Mouse (Mus musculus): Measurements from ENCODE around the gene Tspan11.
A peak's percentile ranks its signal among the peaks of the same experiment; 100 is the strongest.

Tspan11 gene

DNA sequence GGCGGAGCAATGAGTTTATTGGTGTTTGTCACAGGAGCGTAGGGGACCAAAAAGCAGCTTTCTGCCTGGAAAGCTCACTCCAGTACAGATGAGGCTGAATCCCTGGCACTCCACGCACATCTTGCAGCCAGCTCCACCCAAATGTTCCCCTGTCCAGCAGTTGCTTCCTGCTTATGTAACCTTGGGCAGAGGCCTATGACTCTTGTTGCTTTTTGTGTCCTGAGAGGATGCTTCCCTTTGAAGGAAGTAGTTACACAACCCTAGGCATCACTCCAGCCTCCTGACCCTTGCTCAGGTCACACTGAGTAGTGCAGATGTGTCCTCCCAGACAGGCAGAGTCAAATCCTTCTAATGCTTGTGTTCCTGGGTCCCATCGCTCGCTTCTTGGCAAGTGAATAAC lies 46.5 kb downstream of the Tspan11 start:
- no peak for DNase-seq (ENCODE audit: low read depth, low spot score)

DNA sequence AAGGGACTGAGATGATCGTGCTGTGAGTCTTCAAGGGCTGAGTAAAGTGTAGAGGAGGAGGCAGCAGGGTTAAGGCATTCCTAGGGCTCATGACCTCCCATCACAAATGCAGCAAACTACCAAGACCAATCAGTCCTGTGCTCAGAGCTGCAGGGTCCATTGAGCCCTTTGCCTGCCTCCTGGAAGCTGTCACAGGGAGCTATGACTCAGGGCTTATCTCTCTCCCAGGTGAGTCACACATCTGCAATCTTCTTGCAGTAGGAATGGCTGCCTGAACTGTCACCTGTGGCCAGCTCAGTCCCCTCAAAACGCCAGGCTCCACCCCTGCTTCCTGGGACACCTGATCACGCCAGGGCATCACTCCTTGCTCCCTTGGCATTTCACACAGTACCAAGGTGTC lies 47.7 kb downstream of the Tspan11 start:
- no peak for DNase-seq (ENCODE audit: low read depth, low spot score)

DNA sequence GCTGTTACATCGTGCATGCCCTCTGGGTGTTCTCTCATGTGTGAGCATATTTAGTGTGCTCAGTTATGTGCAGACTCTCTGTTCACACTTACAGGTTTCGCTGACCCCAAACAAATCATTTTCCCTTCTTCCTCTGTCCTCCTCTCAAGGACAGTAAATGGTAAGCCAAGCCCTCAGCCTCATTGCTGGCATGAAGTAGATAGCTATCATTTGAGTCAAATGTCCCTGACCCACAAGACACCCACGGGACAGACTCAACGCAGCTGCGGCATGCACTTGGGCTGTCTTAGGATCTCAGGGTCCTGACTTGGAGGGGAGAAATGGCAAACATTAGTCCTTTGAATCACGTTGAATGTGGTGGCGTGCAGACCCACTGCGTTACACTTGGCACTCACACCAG lies 55.0 kb downstream of the Tspan11 start:
- no peak for DNase-seq (ENCODE audit: low read depth, low spot score)

DNA sequence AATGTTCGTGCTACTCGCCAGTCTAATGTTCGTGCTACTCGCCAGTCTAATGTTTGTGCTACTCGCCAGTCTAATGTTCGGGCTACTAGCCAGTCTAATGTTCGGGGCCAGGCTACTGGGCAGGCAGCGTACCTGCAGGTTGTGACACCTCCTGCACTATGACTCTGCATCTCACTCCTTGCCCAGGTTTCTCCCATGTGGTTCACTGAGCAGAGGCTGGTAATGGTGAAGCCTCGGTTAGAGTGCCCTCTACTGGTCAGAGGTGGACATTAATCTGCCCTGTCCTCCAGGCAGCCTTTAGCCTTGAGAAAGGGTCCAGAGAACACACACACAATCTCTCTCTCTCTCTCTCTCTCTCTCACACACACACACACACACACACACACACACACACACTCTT lies 58.3 kb downstream of the Tspan11 start:
- DNase-seq (ENCODE audit: low read depth, low spot score) = peak; percentile 58

DNA sequence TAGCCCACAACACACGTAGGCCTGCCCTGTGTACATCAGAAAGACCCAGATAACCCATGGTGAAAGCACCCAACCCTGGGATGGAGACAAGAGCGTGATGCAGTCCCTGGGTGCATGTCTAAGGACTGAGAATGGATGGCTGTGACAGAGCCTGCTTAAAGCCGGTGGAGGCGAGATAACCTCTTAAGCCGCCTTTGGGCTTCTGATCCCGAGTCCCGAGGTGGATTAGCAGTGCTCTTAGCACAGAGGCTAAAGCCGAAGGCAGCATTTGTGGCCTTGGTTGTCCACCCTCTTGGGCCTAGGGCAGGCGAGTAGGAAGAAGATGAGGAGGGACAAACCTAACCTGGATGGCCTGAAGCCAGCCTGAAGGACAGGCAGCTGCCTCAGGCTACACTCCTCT lies 61.3 kb downstream of the Tspan11 start:
- no peak for DNase-seq (ENCODE audit: low read depth, low spot score)

DNA sequence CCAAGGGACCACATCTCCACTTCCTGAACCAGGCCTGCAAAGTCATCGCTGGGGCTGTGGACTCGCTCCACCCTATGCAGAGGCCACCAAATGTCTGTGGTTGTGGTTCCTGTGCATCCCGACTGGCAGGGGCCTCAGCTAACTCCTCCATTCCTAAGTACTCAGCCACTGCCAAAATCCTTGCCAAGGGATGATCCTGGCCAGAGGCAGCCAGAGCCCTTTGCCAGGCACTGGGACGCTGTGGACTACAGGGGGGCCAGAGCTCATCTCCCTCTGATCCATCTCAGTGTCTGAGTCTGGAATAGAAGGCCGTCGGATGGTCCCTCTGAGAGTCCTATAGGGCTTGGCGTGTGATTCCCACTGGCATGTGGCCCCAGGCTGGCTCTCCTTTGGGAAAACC lies 62.5 kb downstream of the Tspan11 start:
- DNase-seq (ENCODE audit: low read depth, low spot score) = no peak

DNA sequence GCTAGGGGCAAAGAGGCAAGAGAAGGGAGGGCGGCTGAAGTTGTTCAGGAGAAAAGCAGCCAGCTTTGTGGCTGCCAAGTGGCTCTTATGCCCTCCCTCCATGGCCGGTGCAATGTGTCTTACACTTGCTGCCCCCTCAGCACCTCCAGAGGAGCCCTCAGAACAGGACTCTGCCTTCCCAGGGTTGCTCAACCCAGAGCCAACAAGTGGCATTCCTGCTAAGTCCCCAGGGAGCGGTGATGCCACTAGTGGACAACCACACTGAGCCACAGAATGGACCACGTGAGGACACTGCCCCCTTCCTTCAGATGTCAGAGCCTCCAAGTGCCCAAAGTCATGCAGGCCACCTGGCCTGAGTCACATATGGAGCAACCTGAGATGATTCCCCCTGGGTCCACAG lies 65.7 kb downstream of the Tspan11 start:
- no peak for DNase-seq (ENCODE audit: low read depth, low spot score)

DNA sequence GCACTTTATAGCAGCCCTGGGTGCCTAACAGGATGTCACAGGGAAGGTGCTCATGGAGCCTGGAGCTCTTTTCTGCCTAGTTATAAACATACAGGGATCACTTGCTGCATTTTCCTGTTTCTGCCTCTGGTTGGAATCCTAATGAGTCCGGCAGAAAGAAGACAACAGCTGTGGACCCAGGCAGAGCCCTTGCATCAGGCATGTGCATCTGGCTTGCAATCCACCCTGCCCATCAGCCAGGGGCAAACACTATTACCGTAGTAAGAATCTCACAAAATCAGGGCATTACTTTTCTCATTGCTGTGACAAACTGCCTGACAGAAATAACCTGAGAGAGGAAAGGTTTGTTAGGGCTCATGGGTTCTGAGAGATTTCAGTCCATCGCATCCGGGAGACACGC lies 68.8 kb downstream of the Tspan11 start:
- no peak for DNase-seq (ENCODE audit: low read depth, low spot score)

DNA sequence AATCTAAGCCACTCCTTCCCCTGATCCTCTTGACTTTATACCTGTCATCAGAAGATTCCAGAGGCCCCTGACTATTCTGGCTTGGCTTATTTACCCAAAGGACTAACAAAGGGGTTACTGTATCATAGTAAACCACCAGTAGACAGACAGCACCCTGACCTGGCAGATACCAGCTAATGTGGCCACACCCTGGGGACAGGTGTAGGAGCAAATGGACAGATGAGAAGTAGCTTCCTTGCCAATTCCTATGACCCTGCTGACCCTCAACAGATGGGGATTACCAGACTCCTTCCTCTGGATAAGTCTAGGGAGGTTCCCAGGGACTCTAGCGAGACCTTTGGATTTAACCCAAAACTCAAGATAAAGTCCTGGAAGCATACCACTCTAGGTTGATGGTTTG lies 72.8 kb downstream of the Tspan11 start:
- no peak for DNase-seq (ENCODE audit: low read depth, low spot score)

DNA sequence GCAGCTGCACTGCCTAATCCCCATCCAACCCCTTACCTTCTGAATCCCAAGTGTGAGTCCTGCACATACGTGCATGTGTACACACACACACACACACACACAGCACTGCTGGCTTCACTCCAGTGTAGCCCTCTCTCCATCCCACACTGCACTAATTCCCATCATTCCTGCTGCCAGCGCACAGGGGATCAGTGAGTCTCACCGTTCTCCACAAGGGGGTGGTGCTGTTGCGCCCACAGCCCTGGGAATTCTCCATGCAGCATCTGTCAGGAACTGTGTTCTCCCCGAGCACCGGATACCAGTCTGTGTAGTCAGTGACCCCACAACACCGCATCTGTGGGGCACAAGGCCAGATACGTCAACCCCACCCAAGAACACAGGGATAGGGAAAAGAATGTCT lies 78.1 kb downstream of the Tspan11 start:
- DNase-seq (ENCODE audit: low read depth, low spot score) = peak; percentile 28

DNA sequence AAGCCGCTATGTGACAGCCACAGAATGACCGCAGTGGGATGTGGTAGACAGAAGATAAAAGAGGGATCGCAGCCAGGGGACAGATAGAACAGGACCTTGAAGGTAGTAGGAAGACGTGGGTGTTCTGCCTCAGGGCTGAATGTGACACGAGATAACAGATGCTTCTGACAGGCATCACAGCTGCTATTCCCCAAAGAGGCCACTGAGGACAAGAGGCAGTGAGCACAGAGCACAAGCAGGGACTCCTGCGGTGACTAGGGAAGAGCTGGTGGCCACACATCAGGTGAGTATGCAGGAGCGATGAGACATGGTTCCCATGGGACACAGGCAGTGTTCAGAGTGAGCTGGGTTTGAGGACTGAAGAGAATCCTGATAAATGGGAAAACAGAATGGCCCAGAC lies 82.3 kb downstream of the Tspan11 start:
- no peak for DNase-seq (ENCODE audit: low read depth, low spot score)

DNA sequence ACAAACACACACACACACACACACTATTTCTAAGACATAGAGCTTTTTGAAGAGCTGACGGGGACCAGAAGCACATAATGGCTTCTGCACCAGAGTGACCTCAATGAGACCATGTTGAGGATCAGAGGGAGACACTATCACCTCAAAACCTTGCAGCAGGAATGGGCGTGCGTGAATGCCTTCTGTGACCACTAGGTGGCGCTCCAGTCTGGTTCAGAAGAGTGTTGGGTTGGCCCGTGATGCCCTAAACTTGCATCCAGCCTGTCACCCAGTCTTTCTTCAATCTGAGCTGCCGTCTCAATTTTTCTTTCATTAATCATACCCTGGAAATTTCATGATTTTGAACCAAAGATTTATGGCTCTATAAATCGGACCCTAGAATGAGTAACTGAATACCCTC lies 82.7 kb downstream of the Tspan11 start:
- peak; percentile 67 for DNase-seq (ENCODE audit: low read depth, low spot score)

DNA sequence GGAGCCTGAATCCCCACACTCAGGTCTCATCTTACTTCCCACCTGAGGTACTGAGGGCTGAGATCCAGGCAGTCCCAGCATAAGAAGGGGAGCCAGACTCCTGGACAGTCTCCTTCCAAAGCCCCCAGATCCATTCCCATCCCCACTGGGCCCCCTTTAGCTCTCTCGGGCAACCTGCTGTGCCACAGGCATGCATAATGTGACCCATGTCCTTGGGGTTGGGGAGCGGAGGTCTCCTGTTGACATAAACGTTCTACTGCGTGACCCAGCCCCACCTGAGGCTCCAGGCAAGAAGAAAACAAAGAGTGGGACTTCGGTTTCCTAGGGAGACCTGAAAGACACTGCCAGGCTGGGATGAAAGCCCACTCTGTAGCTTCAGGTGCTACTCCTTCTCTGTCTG lies 83.5 kb downstream of the Tspan11 start:
- no peak for DNase-seq (ENCODE audit: low read depth, low spot score)

DNA sequence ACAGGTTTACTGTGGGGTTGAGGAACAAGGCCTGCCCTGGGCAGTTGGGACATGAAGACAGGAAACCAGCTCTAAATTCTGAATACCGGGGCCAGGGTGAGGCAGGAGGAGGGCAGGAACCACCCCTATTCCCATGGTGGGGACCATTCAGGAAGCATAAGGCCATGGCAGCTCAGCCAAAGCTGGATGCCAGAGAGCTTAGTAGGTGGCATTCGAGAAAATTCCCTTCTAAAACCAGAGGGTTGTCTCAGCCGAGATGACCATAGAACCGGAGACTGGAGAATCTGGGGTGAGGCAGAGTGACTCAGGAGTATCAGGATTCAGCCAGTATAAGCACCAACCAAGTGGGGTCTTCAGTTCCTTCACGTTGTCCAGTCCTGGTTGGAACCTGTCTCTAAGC lies 84.5 kb downstream of the Tspan11 start:
- DNase-seq (ENCODE audit: low read depth, low spot score) = no peak

DNA sequence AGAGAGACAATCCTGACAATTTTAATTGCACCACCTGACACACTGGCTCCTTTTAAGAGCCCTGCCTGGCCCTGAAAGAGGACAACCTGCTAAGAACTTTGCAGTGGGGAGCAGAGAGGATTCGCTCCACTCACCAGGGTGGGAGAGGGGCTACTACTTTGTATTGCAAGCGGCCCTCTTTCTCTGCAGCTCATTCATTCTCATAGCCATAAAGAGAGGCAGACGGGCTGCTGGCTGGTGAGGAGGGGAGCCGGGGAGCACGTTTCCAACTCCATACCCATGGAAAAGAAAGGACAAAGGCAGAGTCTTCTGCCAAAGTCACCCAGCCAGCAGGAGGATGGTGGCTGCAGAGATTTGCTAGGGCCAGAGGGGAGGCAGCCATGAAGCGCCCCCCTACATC lies 86.2 kb downstream of the Tspan11 start:
- DNase-seq (ENCODE audit: low read depth, low spot score) = no peak

DNA sequence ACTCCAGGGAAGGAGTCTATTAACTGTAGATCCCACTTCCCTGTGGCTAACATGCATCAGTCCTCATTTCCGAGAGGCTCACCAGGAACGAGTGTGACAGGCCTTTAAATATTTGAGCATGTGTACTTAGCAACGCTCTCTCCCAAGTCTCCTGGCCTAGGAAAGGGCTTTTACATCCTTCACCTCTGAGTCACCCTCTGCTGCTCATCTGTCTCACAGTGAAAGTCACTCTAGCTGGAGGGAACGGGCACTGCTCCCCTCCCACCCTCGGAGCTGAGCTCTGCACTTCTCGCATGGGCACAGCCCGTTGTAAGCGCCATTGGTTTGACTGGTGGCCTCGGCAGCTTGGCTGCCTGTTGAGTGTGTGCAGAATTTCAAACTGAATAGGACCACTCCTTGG lies 86.6 kb downstream of the Tspan11 start:
- DNase-seq (ENCODE audit: low read depth, low spot score) = no peak

DNA sequence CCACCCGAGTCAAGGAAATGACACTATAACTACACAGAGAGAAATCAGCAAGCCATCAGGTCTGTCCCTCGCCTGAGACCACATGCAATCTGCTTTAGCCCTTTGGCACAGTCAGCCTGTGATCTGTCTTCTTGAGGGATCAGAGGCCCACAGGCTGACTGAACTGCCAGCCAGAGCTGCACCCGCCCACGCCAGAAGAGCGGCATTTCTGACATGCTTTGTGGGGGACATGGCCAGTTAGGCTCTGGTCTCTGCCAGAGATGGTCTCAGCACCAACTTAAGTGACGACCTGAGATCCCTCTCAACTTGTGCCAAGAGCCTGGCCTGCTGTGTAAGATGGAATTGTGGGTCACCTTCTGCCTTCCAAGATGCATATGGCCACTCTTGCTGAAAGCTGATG lies 89.3 kb downstream of the Tspan11 start:
- no peak for DNase-seq (ENCODE audit: low read depth, low spot score)

DNA sequence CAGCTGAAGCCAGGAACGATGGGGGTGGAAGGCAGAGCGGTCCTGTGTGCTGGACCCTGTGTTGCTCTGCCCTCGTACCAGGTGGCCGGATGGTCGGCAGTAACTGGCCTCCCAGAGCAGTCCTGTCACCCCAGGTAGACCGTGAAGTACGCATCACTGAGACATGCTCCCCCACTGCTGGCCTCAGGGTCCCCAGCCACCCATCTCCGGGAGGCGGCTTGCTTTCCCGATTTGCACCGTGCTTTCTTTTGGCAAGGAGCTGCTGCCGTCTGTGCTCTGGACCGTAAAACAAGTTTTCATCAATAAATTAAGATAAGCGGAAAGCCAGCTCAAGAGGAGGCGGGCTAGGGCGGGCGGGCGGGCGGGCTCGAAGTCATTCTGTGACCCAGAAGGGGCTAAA lies 91.6 kb downstream of the Tspan11 start:
- DNase-seq (ENCODE audit: low read depth, low spot score) = no peak

DNA sequence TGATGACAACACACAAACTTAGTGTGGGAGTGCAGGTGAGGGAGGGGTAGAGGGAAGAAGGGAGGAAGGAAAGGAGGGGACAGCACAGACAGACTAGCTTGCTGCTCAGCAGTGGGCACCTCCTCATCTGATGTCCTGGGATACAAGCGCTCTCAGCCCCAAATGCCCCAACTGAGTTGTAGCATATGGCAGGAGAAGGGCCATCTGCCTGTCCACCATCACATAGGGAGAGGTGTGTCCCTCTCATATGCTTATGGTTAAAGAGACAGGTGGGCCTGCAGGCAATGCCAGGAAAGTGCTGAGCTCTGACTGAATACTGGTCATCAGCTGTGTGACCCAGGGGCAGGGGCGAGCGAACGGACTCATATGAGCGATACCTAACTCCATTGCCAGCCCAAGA lies 92.4 kb downstream of the Tspan11 start:
- no peak for DNase-seq (ENCODE audit: low read depth, low spot score)

DNA sequence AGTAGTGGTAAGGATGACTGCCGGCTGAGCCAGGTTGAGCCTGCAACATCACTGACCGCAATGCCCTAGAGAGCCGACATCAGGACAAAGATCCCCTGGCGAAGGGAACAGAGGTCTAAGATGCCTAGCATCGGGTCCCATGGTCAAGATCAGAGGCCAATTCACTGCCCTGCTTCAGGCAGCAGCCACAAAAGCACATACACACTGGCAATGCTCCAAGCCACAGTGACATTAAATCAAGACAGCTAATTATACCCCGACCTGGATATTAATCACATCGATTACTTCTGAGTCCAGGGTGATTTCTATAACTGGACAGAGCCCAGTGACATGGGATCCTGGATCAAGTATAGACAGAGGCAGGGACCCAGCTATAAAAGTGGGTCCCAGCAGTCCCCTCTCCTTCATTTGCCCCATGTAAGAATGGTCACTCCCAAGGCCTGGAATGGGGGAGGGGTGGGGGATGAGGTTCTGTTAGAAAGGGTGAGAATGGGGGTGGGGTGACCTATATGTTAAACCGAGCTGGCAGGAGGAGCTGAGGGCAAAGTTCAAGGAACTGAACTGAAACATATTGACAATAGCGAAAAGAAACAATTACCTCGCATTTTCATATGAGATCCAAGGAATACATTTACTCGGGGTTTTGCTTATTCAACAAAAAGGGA lies 93.1 kb downstream of the Tspan11 start:
- no peak for DNase-seq (ENCODE audit: low read depth, low spot score)

DNA sequence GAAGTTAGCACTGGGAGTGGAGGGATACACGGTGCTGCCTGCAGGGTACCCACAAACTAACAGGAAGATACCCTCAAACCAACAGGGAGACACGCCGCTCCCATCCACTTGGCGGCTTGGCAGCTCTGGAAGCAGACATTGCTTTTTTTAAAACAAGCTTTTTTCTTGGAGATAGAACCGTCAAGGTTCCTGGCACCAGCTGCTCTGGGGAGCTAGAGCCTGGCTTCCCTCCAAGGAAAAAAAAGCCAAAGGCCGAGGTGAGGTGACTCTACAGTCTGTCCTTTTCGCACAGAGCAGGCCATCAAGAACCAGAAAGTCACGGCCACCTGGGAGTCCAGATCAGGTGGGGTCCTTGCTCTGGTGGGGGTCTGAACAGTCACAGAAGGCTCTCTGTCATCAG lies 93.8 kb downstream of the Tspan11 start:
- DNase-seq (ENCODE audit: low read depth, low spot score) = no peak

DNA sequence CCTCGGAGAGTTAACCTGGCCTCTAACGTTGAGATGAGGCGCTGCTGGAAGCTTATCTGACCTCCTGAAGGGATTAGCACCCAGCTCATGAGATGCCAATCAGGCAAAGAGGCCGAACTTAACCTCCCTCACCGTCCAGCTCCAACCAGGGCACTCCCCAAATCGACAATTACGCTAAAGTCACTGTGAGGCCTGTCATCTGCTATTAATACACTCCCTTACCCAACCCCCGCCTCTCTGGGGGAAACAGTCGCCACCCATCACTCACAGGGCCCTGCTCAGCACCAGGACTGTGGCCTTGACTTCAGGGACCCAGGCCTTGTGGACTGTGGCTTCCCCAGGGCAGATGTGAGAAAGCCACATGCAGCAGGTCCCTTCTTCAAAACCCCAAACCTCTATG lies 99.0 kb downstream of the Tspan11 start:
- no peak for DNase-seq (ENCODE audit: low read depth, low spot score)

DNA sequence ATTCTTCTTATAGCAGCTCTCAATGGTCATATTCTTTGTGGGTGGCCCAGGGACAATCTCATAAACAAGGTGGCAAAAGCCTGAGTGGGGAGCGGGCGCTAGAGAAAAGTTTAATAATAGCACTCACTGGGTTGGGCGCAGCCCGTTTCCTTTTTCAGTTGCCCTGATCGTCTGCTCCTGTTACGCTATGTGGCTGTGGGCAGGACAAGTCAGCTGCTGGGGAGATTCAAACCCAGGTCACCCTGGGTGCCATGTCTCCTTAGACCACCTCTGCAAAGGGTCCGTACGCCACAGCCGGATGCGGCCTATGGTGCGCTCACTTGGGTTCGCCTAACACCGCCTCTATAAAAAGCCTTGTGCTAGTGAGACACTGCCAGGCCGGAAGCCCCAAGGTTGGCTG lies 100.0 kb downstream of the Tspan11 start:
- no peak for DNase-seq (ENCODE audit: low read depth, low spot score)

DNA sequence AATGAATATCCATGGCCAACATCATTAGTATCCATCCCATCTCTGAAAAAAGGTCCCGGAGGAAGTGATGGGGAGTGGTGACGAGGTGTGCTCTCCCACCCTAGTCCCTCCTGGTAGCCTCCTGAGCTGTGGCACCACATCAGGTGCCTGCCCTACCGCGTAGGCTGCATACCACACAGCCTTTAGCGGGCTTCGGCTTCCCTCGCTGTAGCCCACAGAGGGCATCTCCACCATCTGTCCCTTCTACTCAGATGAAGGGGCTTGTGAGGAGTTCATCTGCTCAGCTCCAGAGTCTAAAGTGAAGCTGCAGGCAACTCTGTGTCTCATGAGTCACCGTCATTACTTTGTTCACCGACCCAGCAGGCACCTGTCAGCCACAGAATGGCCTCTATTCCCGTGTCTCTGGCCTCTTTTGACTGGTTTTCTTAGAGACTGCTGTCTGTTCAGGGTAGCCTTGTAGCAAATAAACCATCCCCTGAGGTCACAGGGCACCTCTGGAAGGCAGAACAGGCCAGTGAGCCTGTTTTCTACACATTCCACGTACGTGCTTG lies 101.6 kb downstream of the Tspan11 start:
- DNase-seq (ENCODE audit: low read depth, low spot score) = no peak

Data from WW6 (cell line).